Mouse (Mus musculus) midbrain, embryonic 15.5 days (tissue): ENCODE measurements around the gene Nrap. TPM values are rescaled to one million over a fixed set of nuclear protein-coding genes. Genes with fewer than 3 reads are reported as not detected.

Experiments
- ATAC-seq: fragments of 200-750 bp; cut with Nextera tagmentation; replicated peaks from 2 replicates; pipeline ENCODE4 v1.8.0; 2017; ENCODE audit warnings: moderate TSS enrichment
- H3K27ac ChIP-seq: fragments of 300-500 bp; sonication (generic); 2 replicates; pipeline ENCODE4 v1.5.1; 2015; ENCODE audit warnings: mild to moderate bottlenecking, inconsistent platforms
- H3K27me3 ChIP-seq: fragments of 300-500 bp; sonication (generic); replicated peaks from 2 replicates; pipeline ENCODE4 v1.6.1; 2015; ENCODE audit warnings: inconsistent platforms
- H3K36me3 ChIP-seq: fragments of 300-500 bp; sonication (generic); replicated peaks from 2 replicates; pipeline ENCODE4 v1.6.1; 2015; ENCODE audit warnings: inconsistent platforms
- H3K4me1 ChIP-seq: fragments of 300-500 bp; sonication (generic); 2 replicates; pipeline ENCODE4 v1.6.1; 2015; ENCODE audit warnings: inconsistent platforms
- H3K4me2 ChIP-seq: fragments of 300-500 bp; sonication (generic); 2 replicates; pipeline ENCODE4 v1.6.1; 2015; ENCODE audit warnings: inconsistent platforms, mild to moderate bottlenecking, moderate library complexity
- H3K4me3 ChIP-seq: fragments of 300-500 bp; sonication (generic); 2 replicates; pipeline ENCODE4 v1.5.1; 2015; ENCODE audit warnings: mild to moderate bottlenecking, inconsistent platforms
- H3K9ac ChIP-seq: fragments of 300-500 bp; sonication (generic); 2 replicates; pipeline ENCODE4 v1.6.1; 2015; ENCODE audit warnings: mild to moderate bottlenecking, inconsistent platforms
- H3K9me3 ChIP-seq: fragments of 300-500 bp; sonication (generic); 2 replicates; pipeline ENCODE4 v1.6.1; 2016; ENCODE audit warnings: inconsistent platforms
- WGBS: fragments of 180-500 bp; shearing (Covaris S2); methylation state at CpG from one replicate; pipeline ENCODE4 v1.1.7; 2015; ENCODE audit warnings: mixed read lengths; 5-methylcytosine and 5-hydroxymethylcytosine counted together
- polyA plus RNA-seq: library from polyadenylated mRNA; unstranded; fragments of >200 nt; fragmentation: Nextera tagmentation; extraction: Ambion mirVana; gene quantifications from 2 replicates; pipeline ENCODE4 v1.2.1, GENCODE M21; 2015

Gene Nrap
- polyA plus RNA-seq, 1 experiment from 2014 or later: 0.49 TPM

- Histone ChIP-seq H3K9me3 (no peaks in the 10 kb centered on the region), H3K27me3 (peaks cover 19% of the 10 kb centered on the region), H3K36me3 (no peaks in the 10 kb centered on the region), H3K27ac (no peak overlapping the region), H3K4me2 (no peak overlapping the region), H3K9ac (no peak overlapping the region), H3K4me3 (no peak overlapping the region), H3K4me1 (peaks cover 17% of the 10 kb centered on the region)
- 86% methylated on average over 9 of the region's 9 CpGs for WGBS
- ATAC-seq: no peak
Observed at GRCm38 (mm10) chr19:56393311-56393866, 3.6 kb upstream of the Nrap start.

DNA sequence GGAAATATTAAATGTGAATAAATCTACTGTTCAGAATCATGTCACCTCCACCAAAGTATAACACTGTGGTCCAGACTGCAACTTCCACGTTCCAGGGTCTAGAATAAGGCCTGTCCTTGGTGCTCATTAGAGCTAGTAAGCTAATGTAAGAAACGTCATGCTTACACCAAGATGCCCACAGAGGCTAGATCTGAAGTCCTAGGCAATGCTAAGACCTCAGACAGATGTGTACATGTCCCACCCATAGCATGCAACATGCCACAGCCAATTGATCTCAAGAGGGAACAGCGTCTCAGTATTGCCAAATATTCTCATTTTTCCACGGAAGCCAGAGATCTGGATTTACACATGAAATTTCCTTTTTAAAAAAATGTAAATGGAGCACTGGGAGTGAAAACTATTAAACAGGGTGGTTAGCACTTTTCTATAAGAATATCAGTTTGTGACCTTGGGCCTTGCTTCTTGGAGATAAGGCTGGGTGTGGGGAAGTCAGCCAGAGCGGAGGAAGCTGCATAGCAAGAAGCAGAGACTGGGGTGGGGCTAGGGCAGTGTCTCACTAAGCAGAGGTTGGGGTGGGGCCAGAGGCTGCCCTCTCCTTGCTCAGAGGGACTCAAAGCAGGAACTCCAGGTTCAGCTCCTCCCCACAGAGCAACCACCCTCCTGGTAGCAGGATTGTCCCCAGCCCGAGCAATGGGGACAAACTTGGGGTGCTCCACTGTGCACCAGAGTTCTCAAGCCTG is 1.6 kb upstream of the Nrap start:
- peaks cover 18% of the 10 kb centered on the region for H3K27me3 ChIP-seq
- ATAC-seq: no peak
- H3K9ac ChIP-seq: no peak overlapping the region
- H3K4me3 ChIP-seq: no peak overlapping the region
- no peaks in the 10 kb centered on the region for H3K9me3 ChIP-seq
- 84% methylated on average over 6 of the region's 6 CpGs for WGBS
- H3K27ac ChIP-seq: no peak overlapping the region
- no peaks in the 10 kb centered on the region for H3K36me3 ChIP-seq
- no peak overlapping the region for H3K4me2 ChIP-seq
- H3K4me1 ChIP-seq: peaks cover 5% of the 10 kb centered on the region

GRCm38 (mm10) chr19:56389176-56389575 is 661 bp downstream of the Nrap start:
- no peaks in the 10 kb centered on the region for H3K27me3 ChIP-seq
- no peaks in the 10 kb centered on the region for H3K9me3 ChIP-seq
- H3K27ac ChIP-seq: no peak overlapping the region
- ATAC-seq: no peak
- H3K4me2 ChIP-seq: no peak overlapping the region
- H3K9ac ChIP-seq: no peak overlapping the region
- no peak overlapping the region for H3K4me3 ChIP-seq
- H3K4me1 ChIP-seq: no peaks in the 10 kb centered on the region
- H3K36me3 ChIP-seq: no peaks in the 10 kb centered on the region
- WGBS: 92% methylated on average over 11 of the region's 11 CpGs

- Histone ChIP-seq H3K9me3 (no peaks in the 10 kb centered on the region), H3K4me2 (no peak overlapping the region), H3K4me3 (no peak overlapping the region), H3K27ac (no peak overlapping the region), H3K4me1 (no peaks in the 10 kb centered on the region), H3K27me3 (no peaks in the 10 kb centered on the region), H3K9ac (no peak overlapping the region), H3K36me3 (no peaks in the 10 kb centered on the region)
- WGBS: 80% methylated on average over 4 of the region's 4 CpGs
- no peak for ATAC-seq
Observed at GRCm38 (mm10) chr19:56387726-56388302, 2.0 kb downstream of the Nrap start.

DNA sequence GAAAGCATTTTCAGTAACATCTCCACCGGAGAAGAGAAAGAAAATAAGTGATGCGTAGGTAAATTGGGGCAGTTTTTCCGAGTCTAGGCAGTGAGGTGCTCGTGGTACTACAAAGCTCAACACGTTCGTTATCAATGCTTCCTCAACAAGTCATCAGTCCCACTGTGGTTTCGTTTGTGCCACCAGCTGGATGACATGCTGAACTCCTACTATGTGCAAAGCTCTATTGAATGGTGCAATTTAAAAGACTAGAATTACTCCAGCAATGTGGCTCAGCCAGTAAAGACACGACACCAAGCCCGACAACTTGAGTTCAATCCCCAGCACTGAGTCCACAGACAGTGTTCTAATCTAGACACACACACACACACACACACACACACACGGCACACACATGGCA is 3.7 kb downstream of the Nrap start:
- H3K4me3 ChIP-seq: no peak overlapping the region
- no peaks in the 10 kb centered on the region for H3K27me3 ChIP-seq
- no peak for ATAC-seq
- no peaks in the 10 kb centered on the region for H3K36me3 ChIP-seq
- H3K9me3 ChIP-seq: no peaks in the 10 kb centered on the region
- H3K4me1 ChIP-seq: no peaks in the 10 kb centered on the region
- H3K9ac ChIP-seq: no peak overlapping the region
- no peak overlapping the region for H3K27ac ChIP-seq
- no peak overlapping the region for H3K4me2 ChIP-seq
- WGBS: 88% methylated on average over 10 of the region's 10 CpGs

GRCm38 (mm10) chr19:56385546-56385945 is 4.3 kb downstream of the Nrap start:
- no peak for ATAC-seq

GRCm38 (mm10) chr19:56381407-56381806 is 8.4 kb downstream of the Nrap start:
- Histone ChIP-seq H3K27me3 (no peaks in the 10 kb centered on the region), H3K9me3 (no peaks in the 10 kb centered on the region), H3K4me1 (no peaks in the 10 kb centered on the region), H3K36me3 (no peaks in the 10 kb centered on the region), H3K4me2 (no peak overlapping the region), H3K27ac (no peak overlapping the region), H3K9ac (no peak overlapping the region), H3K4me3 (no peak overlapping the region)
- 92% methylated on average over 10 of the region's 10 CpGs for WGBS
- ATAC-seq: no peak

More at GRCm38 (mm10) chr19:56385546-56385945, 4.3 kb downstream of the Nrap start:
- Histone ChIP-seq H3K4me2 (no peak overlapping the region), H3K4me3 (no peak overlapping the region), H3K4me1 (no peaks in the 10 kb centered on the region), H3K27ac (no peak overlapping the region), H3K9ac (no peak overlapping the region), H3K9me3 (no peaks in the 10 kb centered on the region), H3K27me3 (no peaks in the 10 kb centered on the region), H3K36me3 (no peaks in the 10 kb centered on the region)
- WGBS: 82% methylated on average over 5 of the region's 5 CpGs

DNA sequence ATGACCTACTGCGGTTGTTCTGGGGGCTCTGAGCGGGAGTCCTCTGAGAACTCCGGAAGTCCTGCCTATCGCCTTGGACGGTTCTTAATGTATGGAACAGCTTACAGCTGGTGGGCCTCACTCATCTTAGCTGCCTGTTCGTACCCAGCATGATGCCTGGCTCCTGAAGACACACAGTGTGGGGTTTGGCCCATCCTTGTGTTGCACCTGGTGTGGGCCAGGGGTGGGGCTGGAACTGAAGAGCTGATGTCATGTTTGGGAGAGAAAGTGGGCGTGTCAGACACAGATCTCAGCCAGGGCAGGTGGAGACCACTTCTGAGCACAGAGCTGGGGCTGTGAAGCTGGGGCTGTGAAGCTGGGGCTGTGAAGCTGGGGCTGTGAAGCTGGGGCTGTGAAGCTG is 9.5 kb downstream of the Nrap start:
- Histone ChIP-seq H3K4me3 (no peak overlapping the region), H3K27me3 (no peaks in the 10 kb centered on the region), H3K4me1 (no peaks in the 10 kb centered on the region), H3K9ac (no peak overlapping the region), H3K27ac (no peak overlapping the region), H3K4me2 (no peak overlapping the region), H3K9me3 (no peaks in the 10 kb centered on the region), H3K36me3 (no peaks in the 10 kb centered on the region)
- ATAC-seq: no peak
- WGBS: 86% methylated on average over 7 of the region's 7 CpGs

DNA sequence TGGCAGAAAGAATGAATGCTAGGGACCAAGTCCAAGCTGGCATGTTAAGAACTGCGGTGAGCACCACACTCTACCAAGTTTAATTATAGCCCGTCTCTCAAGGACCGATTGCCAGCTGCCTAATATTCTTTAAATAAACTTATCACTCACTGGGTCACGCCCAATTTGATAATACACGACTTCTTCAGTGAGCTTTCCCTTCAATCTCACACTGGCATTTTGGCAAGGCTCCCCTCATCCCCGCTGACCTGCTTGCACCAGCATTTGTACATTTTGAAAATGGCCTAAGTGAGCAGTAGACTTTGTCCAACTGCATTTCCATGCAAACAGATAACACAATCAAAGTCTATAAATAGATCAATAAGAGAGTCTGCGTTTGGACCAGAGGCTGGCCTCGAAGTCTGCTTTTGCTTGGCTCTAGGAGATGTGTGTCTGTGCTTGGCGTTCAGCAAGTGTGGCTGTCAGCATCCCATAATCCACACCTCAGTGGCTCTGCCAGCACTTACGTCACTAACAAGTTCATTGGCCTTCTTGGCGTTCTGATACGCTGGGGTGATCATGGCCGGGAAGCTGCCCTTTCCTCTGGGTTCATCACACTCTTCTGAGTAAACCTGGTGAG is 11.2 kb downstream of the Nrap start:
- Histone ChIP-seq H3K9ac (no peak overlapping the region), H3K4me3 (no peak overlapping the region), H3K27ac (no peak overlapping the region), H3K27me3 (no peaks in the 10 kb centered on the region), H3K36me3 (no peaks in the 10 kb centered on the region), H3K4me2 (no peak overlapping the region), H3K9me3 (no peaks in the 10 kb centered on the region), H3K4me1 (no peaks in the 10 kb centered on the region)
- WGBS: 84% methylated on average over 13 of the region's 13 CpGs
- ATAC-seq: no peak

GRCm38 (mm10) chr19:56378007-56378406 is 11.8 kb downstream of the Nrap start:
- Histone ChIP-seq H3K27me3 (no peaks in the 10 kb centered on the region), H3K9me3 (no peaks in the 10 kb centered on the region), H3K4me2 (no peak overlapping the region), H3K36me3 (no peaks in the 10 kb centered on the region), H3K4me1 (no peaks in the 10 kb centered on the region), H3K27ac (no peak overlapping the region), H3K4me3 (no peak overlapping the region), H3K9ac (no peak overlapping the region)
- 83% methylated on average over 5 of the region's 5 CpGs for WGBS
- ATAC-seq: no peak

- no peak overlapping the region for H3K9ac ChIP-seq
- 70% methylated on average over 10 of the region's 10 CpGs for WGBS
- H3K4me1 ChIP-seq: 0 out of 2 replicates have a peak, but pooled peaks cover 2% of the 10 kb centered on the region
- no peak overlapping the region for H3K4me3 ChIP-seq
- H3K9me3 ChIP-seq: no peaks in the 10 kb centered on the region
- no peak overlapping the region for H3K27ac ChIP-seq
- no peak overlapping the region for H3K4me2 ChIP-seq
- no peaks in the 10 kb centered on the region for H3K27me3 ChIP-seq
- no peak for ATAC-seq
- H3K36me3 ChIP-seq: no peaks in the 10 kb centered on the region
Observed at GRCm38 (mm10) chr19:56374011-56374410, 15.8 kb downstream of the Nrap start.

DNA sequence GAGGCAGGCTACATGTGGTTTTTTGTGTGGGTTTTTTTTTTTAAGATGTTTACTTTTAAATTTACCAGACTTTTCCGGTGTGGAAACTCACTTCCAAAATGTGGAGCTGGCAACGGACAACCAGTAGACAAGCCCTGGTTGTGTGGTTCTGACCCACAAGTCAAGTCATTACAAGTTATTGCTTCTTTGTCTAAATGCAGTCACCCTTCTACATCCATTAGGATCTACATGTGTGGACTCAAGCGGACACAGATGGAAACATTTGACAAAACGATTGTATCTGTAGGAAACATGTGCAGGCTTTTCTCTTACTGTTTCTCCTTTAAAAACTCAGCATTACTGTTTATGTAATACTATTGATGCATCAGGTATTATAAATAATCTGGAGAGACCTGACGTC is 16.6 kb downstream of the Nrap start:
- H3K9ac ChIP-seq: no peak overlapping the region
- H3K9me3 ChIP-seq: no peaks in the 10 kb centered on the region
- 92% methylated on average over 5 of the region's 5 CpGs for WGBS
- no peaks in the 10 kb centered on the region for H3K27me3 ChIP-seq
- no peak for ATAC-seq
- no peak overlapping the region for H3K4me2 ChIP-seq
- 0 out of 2 replicates have a peak, but pooled peaks cover 2% of the 10 kb centered on the region for H3K4me1 ChIP-seq
- no peaks in the 10 kb centered on the region for H3K36me3 ChIP-seq
- H3K27ac ChIP-seq: no peak overlapping the region
- H3K4me3 ChIP-seq: no peak overlapping the region
